Mouse (Mus musculus) retina, postnatal 7 days (tissue): ENCODE measurements around the gene Cntn4.

Experiments used
- DNase-seq: peaks from one replicate; pipeline ENCODE4 v3.0.0-alpha.2; 2012; ENCODE audit warnings: low read depth, low spot score

Gene Cntn4

GRCm38 (mm10) chr6:105677149-105678031 is at the start of gene Cntn4:
TSS of gene Cntn4 (plus strand) at chr6:105677660.
- no peak for DNase-seq

GRCm38 (mm10) chr6:105674276-105674675 is 3.2 kb upstream of the Cntn4 start:
- DNase-seq: no peak

DNA sequence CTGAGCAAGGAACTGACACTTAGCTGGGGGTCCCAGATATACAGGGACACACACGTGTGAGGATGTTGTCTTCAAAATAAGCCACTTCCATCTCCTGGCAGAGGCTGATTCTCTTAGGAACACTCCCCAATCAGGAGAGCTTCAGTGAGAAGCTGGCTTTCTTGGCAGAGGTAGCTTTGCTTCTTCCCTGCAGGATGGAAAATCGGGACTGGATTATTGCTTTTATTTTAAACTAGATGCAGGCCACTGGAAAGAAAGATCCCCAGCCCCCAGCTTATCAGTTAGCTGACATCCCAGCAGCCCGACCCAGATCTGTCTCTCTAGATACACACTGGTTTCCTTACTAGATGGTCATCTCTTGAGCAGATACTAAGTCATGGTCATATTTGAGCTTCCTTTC is 2.4 kb upstream of the Cntn4 start:
- no peak for DNase-seq

DNA sequence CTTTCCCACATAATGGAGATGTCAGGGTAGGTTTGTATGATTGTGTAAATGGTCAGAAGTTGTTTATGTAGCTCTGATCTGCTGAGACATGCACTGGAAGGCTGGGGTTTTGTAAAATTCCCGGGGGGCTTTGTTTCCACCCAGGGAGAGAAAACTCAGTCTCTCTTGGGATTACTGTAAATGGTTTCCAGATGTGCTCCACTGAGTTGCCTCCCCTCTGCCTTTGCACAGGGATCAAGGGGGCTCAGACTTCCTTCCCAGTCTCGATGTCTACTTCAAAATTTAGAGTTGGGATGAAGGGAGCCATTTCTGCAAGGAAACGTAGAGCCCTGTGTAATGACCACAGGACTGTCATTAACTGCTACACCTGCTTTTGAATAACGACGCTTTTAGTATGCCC is 823 bp upstream of the Cntn4 start:
- no peak for DNase-seq

GRCm38 (mm10) chr6:105678778-105679177 is 1.3 kb downstream of the Cntn4 start:
- no peak for DNase-seq

DNA sequence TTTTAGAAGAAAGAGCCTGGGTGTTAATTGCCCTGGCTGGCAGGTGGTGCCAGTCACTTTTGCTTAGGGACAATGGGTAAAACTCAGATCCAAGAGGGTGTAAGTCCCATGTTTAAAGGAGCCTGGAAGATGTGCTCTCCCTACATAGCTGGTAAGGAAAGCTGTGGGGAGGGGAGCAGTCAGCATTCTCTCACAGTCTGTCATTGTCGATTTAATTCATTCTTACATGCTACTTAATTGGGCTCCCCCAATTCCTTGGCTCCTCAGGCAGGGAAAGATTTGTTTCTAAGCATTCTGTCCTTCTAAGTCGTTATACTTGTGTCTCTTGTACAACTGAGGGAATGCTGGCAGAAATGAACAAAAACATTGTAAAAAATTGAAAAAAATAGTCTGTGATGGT is 4.0 kb downstream of the Cntn4 start:
- DNase-seq: no peak

GRCm38 (mm10) chr6:105683251-105683650 is 5.8 kb downstream of the Cntn4 start:
- DNase-seq: no peak

GRCm38 (mm10) chr6:105684123-105684522 is 6.7 kb downstream of the Cntn4 start:
- DNase-seq: no peak

DNA sequence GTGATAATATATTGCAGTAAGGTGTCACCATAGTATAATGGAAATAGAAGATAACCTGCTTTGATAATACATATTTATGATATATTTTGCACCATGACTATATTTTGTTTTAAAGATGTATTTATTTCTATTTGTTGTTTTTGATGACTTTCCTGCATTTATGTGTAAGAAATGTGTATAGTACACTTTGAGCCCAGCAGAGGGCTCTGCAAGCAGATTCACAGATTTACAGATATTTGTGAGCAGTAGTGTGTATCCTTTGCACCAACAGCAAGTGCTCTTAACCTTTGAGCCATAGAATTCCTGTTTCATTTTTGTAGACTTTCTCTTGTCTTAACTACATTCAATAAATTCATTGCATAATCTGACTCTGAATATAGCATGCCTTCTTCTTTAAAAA is 10.7 kb downstream of the Cntn4 start:
- DNase-seq: no peak

- DNase-seq: no peak
These were observed 64.6 kb downstream of the Cntn4 start for GRCm38 (mm10) chr6:105742026-105742425.

DNA sequence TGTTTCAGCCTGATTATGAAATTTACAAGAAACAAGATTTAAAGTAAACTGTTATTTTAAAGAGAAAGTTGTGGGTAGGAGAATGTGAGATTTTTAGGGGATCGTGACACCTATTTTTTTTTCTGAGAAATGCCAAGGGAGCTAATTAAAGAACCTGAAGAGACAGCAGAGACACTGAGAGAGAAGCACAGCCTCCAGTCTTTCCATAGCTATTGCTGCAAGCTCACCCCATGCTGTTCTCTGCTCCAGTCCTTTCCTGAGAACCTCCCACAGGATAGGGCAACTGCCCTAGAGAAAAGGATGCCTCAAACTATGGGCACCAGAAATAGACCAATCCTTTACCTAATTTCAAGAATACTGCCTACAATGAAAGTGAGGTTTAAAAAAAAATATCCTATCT is 103.2 kb downstream of the Cntn4 start:
- DNase-seq: no peak

DNA sequence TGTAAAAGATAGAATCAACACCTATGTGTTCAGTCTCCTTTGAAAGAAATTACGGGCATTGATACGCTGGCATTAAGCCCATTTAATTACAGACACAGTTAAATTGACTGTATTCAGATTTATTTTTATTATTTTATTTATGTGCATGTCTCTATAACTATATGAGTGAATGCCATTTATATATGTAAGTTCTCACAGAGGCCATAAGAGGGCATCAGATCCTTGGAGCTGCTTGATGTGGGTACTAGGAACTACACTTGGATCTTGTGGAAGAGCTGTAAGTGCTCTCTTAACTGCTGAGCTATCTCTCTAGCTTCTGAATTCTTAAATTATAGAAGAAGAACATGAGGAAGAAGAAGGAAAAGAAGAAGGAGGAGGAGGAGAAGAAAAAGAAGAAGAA is 111.0 kb downstream of the Cntn4 start:
- DNase-seq: no peak

- DNase-seq: no peak
These were observed 157.6 kb downstream of the Cntn4 start for GRCm38 (mm10) chr6:105835099-105835498.

DNA sequence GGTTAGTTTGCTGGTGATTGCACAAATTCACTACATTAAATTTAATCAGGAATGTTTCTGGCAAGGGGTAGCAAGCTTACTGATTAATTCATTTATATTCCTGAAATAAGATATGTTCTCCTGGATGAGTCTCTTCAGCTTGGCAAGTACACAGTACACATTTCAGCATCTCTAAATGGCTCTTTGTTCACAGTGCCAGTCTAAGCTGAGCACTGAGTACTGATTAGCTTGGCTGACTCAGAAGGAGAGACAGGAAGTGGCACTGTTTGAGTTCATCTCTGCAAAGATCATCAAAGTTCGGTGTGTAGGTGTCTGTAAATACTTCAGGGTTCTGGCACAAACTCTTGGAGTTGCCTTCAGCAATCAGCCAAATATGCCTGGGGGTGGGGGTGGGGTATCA is 169.8 kb downstream of the Cntn4 start:
- DNase-seq: no peak

DNA sequence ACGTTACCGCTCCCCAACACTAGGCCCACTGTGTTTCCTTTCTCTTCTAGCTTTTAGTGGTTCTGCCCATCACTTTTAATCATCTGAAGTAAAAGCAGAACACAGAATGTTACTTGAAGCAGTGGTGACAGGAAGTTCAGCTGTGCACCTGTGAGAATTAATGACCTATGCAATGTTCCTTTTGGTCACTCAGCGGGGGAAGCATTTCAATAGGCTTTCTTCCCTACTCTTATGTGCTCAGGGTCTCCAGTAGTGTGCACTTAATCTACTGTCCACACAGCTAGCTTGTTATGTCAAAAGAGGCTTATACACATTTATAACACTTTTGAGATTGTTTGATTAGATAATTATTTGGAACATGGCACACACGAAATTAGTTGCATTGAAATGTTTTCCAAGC is 215.4 kb downstream of the Cntn4 start:
- DNase-seq: no peak

DNA sequence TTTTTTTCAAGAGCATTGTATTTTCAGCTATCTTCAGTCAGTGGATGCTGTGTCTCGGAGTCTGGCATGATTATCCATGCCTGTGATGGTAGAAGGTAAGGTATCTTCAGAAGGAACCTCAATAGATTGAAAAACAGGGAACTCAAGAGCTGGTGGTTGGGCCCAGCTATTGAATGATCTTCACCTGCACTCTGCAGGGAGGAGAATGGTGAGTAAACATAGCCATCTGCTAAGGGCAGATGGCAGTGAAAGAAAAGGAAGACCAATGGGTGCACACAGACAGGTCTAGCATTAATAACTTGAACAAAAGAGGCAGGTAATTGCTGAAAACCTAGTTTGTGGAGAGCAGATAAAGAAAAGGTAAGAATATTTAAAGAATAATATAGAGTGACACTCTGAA is 261.0 kb downstream of the Cntn4 start:
- no peak for DNase-seq

DNA sequence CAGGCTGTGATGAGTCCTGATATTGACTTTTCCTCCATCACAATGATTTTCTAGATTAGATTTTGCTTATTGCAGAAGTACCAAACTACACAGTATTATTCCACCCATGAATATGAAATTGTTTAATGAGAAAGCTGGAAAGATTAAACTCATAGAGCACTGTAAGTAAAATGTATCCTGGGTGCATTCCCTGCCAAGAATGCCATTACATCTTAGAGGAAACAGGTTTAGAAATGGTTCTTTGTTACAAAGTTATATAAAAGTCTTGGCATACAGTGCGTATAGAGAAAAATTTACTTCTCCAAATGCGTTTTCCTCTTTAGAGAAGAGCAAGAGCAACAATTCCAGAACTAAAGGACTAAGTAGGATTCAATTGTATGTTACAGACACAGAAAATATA is 261.8 kb downstream of the Cntn4 start:
- DNase-seq: no peak

GRCm38 (mm10) chr6:105940591-105940990 is 263.1 kb downstream of the Cntn4 start:
- DNase-seq: no peak

GRCm38 (mm10) chr6:105991492-105991891 is 314.0 kb downstream of the Cntn4 start:
- no peak for DNase-seq

DNA sequence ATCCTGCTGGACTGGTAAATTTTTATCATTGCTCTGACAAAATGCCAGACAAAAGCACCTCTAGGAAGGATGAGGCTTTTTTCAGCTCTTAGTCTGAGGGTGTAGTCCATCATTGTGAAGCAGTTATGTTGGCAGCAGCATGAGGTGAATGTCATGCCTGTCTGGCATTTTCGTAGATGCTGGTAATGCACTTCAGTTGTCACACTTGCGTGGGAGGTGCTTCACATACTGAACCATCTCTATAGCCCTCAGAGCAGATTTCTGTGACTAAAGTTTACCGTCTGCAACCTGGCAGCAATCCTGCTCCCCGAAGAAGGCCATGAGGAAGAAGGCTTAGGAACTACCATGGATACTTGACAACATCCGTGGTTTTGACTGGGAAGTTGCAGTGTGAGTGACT is 335.6 kb downstream of the Cntn4 start:
- no peak for DNase-seq

- DNase-seq: no peak
These were observed 337.7 kb downstream of the Cntn4 start for GRCm38 (mm10) chr6:106015126-106015525.

DNA sequence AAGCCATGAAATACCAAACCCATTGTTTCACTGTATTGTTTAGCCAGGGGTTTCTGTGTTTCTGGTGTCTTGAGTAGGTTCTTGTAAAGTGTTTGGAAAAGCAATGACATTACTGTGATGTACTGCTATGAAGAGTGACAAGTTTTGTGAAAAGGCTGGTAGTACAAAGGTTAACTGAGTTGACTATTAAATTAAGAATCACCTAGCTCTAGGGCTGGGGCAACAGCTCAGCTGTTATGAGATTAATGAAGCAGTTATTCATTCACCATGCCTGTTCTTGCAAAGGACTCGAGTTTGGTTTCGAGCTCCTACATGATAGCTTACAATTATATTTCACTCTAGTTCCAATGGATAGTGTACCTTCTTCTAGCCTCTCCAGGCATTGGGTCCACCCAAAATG is 371.4 kb downstream of the Cntn4 start:
- DNase-seq: no peak

- no peak for DNase-seq
These were observed 378.7 kb downstream of the Cntn4 start for GRCm38 (mm10) chr6:106056123-106056522.
